ENCODE assay signal across 11 mouse cellular contexts in the genomic region with DNA sequence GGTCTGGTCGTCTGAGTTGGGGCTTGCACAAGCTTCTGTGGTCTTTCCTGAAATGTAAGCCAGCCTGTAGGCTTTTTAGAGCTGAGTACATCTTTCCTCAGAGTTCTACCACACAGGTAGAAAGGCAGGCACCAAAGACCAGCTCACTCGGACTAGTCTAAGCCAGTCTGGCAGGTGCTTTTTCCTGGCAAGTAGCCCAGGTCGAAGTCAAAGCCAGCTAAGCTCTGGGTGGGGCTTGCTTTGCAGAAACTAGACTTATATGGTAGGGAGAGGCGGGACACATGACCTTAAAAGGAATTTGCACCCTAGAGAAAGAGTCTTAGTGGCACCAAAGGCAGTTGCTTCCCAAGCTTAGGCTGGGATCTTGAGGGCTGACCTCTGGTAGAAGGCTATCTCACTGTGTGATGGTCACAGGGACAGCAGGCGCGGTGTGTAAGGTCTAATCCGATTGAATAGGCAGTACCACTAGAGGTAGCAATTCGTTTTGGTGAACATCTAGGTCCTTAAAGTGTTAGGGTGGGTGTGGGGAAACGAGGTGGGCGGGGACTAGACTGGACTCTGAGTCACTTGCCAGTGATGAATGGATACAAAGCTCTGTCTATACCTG. TPM values are rescaled to one million over a fixed set of nuclear protein-coding genes. Genes with fewer than 3 reads are reported as not detected.
DNase-seq lines count a peak whose midpoint lies in the region; ATAC-seq lines count a peak whose summit lies in the region.
"Not testable (repeated sequence)": the region's sequence is repeated elsewhere in the genome, so short reads cannot be mapped to it uniquely, and the experiment has no call there.
"Had no signal": no experiment of that assay in that cellular context is flagged by ENCODE, and none has a peak within 500 bp of the region (broad histone marks: within the 10 kb centered on the region; RNA-seq: fewer than 3 reads in every experiment).

No protein-coding gene starts in this region.

- H3K4me3 ChIP-seq in ES-E14 (ENCODE audit: insufficient read depth in 1 of 2, low read depth in 1 of 2, low read length in 2 of 2, poor library complexity in 1 of 2, severe bottlenecking in 1 of 2): peak overlapping the region in 1 of 2 experiments; percentile 34; a peak in 1 of 4 replicates
- peak overlapping the region; percentile 16; the same call in 1 of the 2 replicates for H3K4me3 ChIP-seq in embryonic facial prominence, embryonic 15.5 days (replicated peaks)
- peak overlapping the region; percentile 9 for H3K4me3 ChIP-seq in heart, embryonic 12.5 days
- H3K4me3 ChIP-seq in intestine, embryonic 16.5 days (ENCODE audit: low read length): peak overlapping the region; percentile 33
- H3K4me3 ChIP-seq in limb, embryonic 15.5 days; stomach, embryonic 14.5 days (ENCODE audit: low read depth, low read length): not testable (repeated sequence)

- peak; percentile 77 for ATAC-seq in embryonic facial prominence, embryonic 15.5 days (ENCODE audit: insufficient number of reproducible peaks, low FRiP score, low TSS enrichment, low read depth)
- peak; percentile 72 for ATAC-seq in heart, embryonic 12.5 days (ENCODE audit: insufficient number of reproducible peaks, low FRiP score)
- ATAC-seq in intestine, embryonic 16.5 days: peak; percentile 93
- ATAC-seq in limb, embryonic 15.5 days (ENCODE audit: insufficient number of reproducible peaks, low FRiP score, low TSS enrichment, low read depth): peak; percentile 75; the same call in 1 of the 2 replicates
- ATAC-seq in megakaryocyte progenitor cell, adult 5-6 weeks (replicated peaks; ENCODE audit: poor library complexity): peak; percentile 54
- ATAC-seq in stomach, embryonic 14.5 days (ENCODE audit: insufficient number of reproducible peaks, insufficient read depth, low FRiP score, low read depth): peak; percentile 84

- H3K9me3 ChIP-seq in ES-E14 (ENCODE audit: control insufficient read depth, insufficient read depth, low read depth, low read length); embryonic facial prominence, embryonic 15.5 days (replicated peaks); heart, embryonic 12.5 days (replicated peaks); intestine, embryonic 16.5 days (ENCODE audit: control insufficient read depth, low read length); limb, embryonic 15.5 days; stomach, embryonic 14.5 days (ENCODE audit: control insufficient read depth, low read depth, low read length): not testable (repeated sequence)

- H3K4me2 ChIP-seq in embryonic facial prominence, embryonic 15.5 days (replicated peaks): peak overlapping the region; percentile 33; the same call in 1 of the 2 replicates
- H3K4me2 ChIP-seq in heart, embryonic 12.5 days: peak overlapping the region; percentile 52
- peak overlapping the region; percentile 30 for H3K4me2 ChIP-seq in intestine, embryonic 16.5 days (ENCODE audit: low read depth, low read length)
- H3K4me2 ChIP-seq in limb, embryonic 15.5 days: peak overlapping the region; percentile 31
- peak overlapping the region; percentile 35 for H3K4me2 ChIP-seq in stomach, embryonic 14.5 days (replicated peaks; ENCODE audit: low read depth, low read length)

- H3K27me3 ChIP-seq in embryonic facial prominence, embryonic 15.5 days; heart, embryonic 12.5 days (replicated peaks); intestine, embryonic 16.5 days (replicated peaks; ENCODE audit: control insufficient read depth, insufficient read depth, low read length); limb, embryonic 15.5 days; stomach, embryonic 14.5 days (ENCODE audit: control insufficient read depth, insufficient read depth, low read length): not testable (repeated sequence)

- not testable (repeated sequence) for H3K4me1 ChIP-seq in ES-E14 (ENCODE audit: control insufficient read depth in 2 of 2, insufficient read depth in 2 of 2, low read length in 2 of 2, poor library complexity in 1 of 2); embryonic facial prominence, embryonic 15.5 days; heart, embryonic 12.5 days (replicated peaks); intestine, embryonic 16.5 days (ENCODE audit: control insufficient read depth, insufficient read depth, low read length); limb, embryonic 15.5 days; stomach, embryonic 14.5 days (ENCODE audit: control insufficient read depth, insufficient read depth, low read length)

- not testable (repeated sequence) for H3K36me3 ChIP-seq in ES-E14 (ENCODE audit: control insufficient read depth, insufficient read depth, low read length, poor library complexity, severe bottlenecking); embryonic facial prominence, embryonic 15.5 days; heart, embryonic 12.5 days; intestine, embryonic 16.5 days (ENCODE audit: control insufficient read depth, insufficient read depth, low read length); limb, embryonic 15.5 days; stomach, embryonic 14.5 days (ENCODE audit: control insufficient read depth, insufficient read depth, low read length)

- DNase-seq in ES-E14 (ENCODE audit: low read depth, low spot score): peak; percentile 28
- DNase-seq in c-Kit-positive CD71-positive TER-119-negative erythroid progenitor cells, embryonic 14.5 days (ENCODE audit: low read depth): peak; percentile 53

- H3K27ac ChIP-seq in ES-E14 (ENCODE audit: insufficient read depth, low read depth, low read length, poor library complexity, severe bottlenecking); limb, embryonic 15.5 days: not testable (repeated sequence)
- peak overlapping the region; percentile 75; the same call in 1 of the 2 replicates for H3K27ac ChIP-seq in embryonic facial prominence, embryonic 15.5 days (replicated peaks)
- H3K27ac ChIP-seq in heart, embryonic 12.5 days (ENCODE audit: poor library complexity, severe bottlenecking): 0 out of 2 replicates have a peak overlapping the region, but pooled peaks have one; percentile 15
- H3K27ac ChIP-seq in intestine, embryonic 16.5 days (ENCODE audit: low read length): peak overlapping the region; percentile 86
- peak overlapping the region; percentile 61; the same call in 1 of the 2 replicates for H3K27ac ChIP-seq in stomach, embryonic 14.5 days (ENCODE audit: low read length)

- not testable (repeated sequence) for H3K9ac ChIP-seq in ES-E14 (ENCODE audit: insufficient read depth, low read depth, low read length, poor library complexity, severe bottlenecking); embryonic facial prominence, embryonic 15.5 days; heart, embryonic 12.5 days; intestine, embryonic 16.5 days (ENCODE audit: low read depth, low read length); limb, embryonic 15.5 days; stomach, embryonic 14.5 days (replicated peaks; ENCODE audit: low read depth, low read length)

- in situ Hi-C loops in ES-E14 (cut with MboI; ENCODE audit: low sequenced_read_pairs in 2 of 2, unreplicated experiment in 2 of 2): not testable (repeated sequence)

- 28% methylated on average over 8 of the region's 10 CpGs for WGBS in embryonic facial prominence, embryonic 15.5 days
- WGBS in heart, embryonic 12.5 days: 24% methylated on average over 8 of the region's 10 CpGs
- 23% methylated on average over 8 of the region's 10 CpGs for WGBS in intestine, embryonic 16.5 days
- WGBS in limb, embryonic 15.5 days: 30% methylated on average over 8 of the region's 10 CpGs
- WGBS in stomach, embryonic 14.5 days: 33% methylated on average over 7 of the region's 10 CpGs

RNA-seq across cellular contexts. Expression of gene Tuft1, which starts 0.6 kb away (rescaled TPM):
- 6.7 and 7.5 TPM in 2 replicates for total RNA-seq in ES-E14 (2012; rRNA removed)
- 25.8 and 27.0 TPM in 2 replicates for polyA plus RNA-seq in embryonic facial prominence, embryonic 15.5 days (2015; fragmentation: Nextera tagmentation; extraction: Ambion mirVana)
- polyA plus RNA-seq in heart, embryonic 12.5 days (2016; fragmentation: Nextera tagmentation; extraction: Ambion mirVana): 8.0 and 8.5 TPM in 2 replicates
- polyA plus RNA-seq in intestine, embryonic 16.5 days (2015; fragmentation: Nextera tagmentation; extraction: Ambion mirVana): 11.6 and 12.5 TPM in 2 replicates
- 30.2 and 30.9 TPM in 2 replicates for polyA plus RNA-seq in limb, embryonic 15.5 days (2015; fragmentation: Nextera tagmentation; extraction: Ambion mirVana)
- total RNA-seq in megakaryocyte progenitor cell, adult 5-6 weeks (2015): 3.5 TPM in 2 replicates
- total RNA-seq in megakaryocyte progenitor cell, adult 5-6 weeks (2017): 4.2 and 5.2 TPM in 2 replicates
- 13.2 and 13.3 TPM in 2 replicates for polyA plus RNA-seq in stomach, embryonic 14.5 days (2014; fragmentation: Nextera tagmentation; extraction: Ambion mirVana)

RNA-seq across cellular contexts. Expression of gene Gm10972, which starts 16.3 kb away (rescaled TPM):
- total RNA-seq in ES-E14 (2012; rRNA removed): not detected in 2 replicates
- not detected in 2 replicates for polyA plus RNA-seq in embryonic facial prominence, embryonic 15.5 days (2015; fragmentation: Nextera tagmentation; extraction: Ambion mirVana)
- polyA plus RNA-seq in heart, embryonic 12.5 days (2016; fragmentation: Nextera tagmentation; extraction: Ambion mirVana): not detected in 2 replicates
- not detected in 2 replicates for polyA plus RNA-seq in intestine, embryonic 16.5 days (2015; fragmentation: Nextera tagmentation; extraction: Ambion mirVana)
- not detected in 2 replicates for polyA plus RNA-seq in limb, embryonic 15.5 days (2015; fragmentation: Nextera tagmentation; extraction: Ambion mirVana)
- not detected in 2 replicates for total RNA-seq in megakaryocyte progenitor cell, adult 5-6 weeks (2015)
- total RNA-seq in megakaryocyte progenitor cell, adult 5-6 weeks (2017): not detected in 2 replicates
- not detected in 2 replicates for polyA plus RNA-seq in stomach, embryonic 14.5 days (2014; fragmentation: Nextera tagmentation; extraction: Ambion mirVana)
- total RNA-seq: heart, postnatal 14 days; left cerebral cortex, postnatal 10 days; neutrophil, adult 5-6 weeks had no signal

RNA-seq across cellular contexts. Expression of gene Selenbp2, which starts 34.1 kb away (rescaled TPM):
- not detected in 2 replicates for total RNA-seq in ES-E14 (2012; rRNA removed)
- 0.91 and 2.5 TPM in 2 replicates for polyA plus RNA-seq in embryonic facial prominence, embryonic 15.5 days (2015; fragmentation: Nextera tagmentation; extraction: Ambion mirVana)
- 0.54 and 0.76 TPM in 2 replicates for polyA plus RNA-seq in heart, embryonic 12.5 days (2016; fragmentation: Nextera tagmentation; extraction: Ambion mirVana)
- polyA plus RNA-seq in intestine, embryonic 16.5 days (2015; fragmentation: Nextera tagmentation; extraction: Ambion mirVana): 7.0 and 7.1 TPM in 2 replicates
- polyA plus RNA-seq in limb, embryonic 15.5 days (2015; fragmentation: Nextera tagmentation; extraction: Ambion mirVana): 0.77 and 1.4 TPM in 2 replicates
- not detected in 2 replicates for total RNA-seq in megakaryocyte progenitor cell, adult 5-6 weeks (2015)
- 0.14 TPM in 1 of 2 replicates, not detected in the other for total RNA-seq in megakaryocyte progenitor cell, adult 5-6 weeks (2017)
- 2.6 and 3.0 TPM in 2 replicates for polyA plus RNA-seq in stomach, embryonic 14.5 days (2014; fragmentation: Nextera tagmentation; extraction: Ambion mirVana)
- total RNA-seq: neutrophil, adult 5-6 weeks had no signal
